Mouse (Mus musculus) lung, postnatal 14 days (tissue): ENCODE measurements around the gene Aldh5a1.

Source experiments
- DNase-seq: peaks from one replicate; pipeline ENCODE4 v3.0.0; 2021

Gene Aldh5a1

DNA sequence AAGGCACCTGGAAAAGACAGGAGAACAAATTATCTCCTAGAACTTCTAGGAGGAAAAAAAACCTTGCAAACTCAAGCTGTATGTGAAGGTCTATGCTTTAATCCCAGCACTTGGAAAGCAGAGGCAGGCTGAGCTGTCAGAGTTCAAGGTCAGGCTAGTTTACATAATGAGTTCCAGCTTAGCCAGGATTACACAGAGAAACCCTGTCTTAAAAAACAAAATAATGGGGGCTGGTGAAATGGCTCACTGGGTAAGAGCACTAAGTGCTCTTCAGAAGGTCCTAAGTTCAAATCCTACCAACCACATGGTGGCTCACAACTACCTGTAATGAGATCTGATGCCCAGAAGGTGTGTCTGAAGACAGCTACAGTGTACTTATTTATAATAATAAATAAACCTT lies 6.9 kb downstream of the Aldh5a1 start:
- DNase-seq: no peak

DNA sequence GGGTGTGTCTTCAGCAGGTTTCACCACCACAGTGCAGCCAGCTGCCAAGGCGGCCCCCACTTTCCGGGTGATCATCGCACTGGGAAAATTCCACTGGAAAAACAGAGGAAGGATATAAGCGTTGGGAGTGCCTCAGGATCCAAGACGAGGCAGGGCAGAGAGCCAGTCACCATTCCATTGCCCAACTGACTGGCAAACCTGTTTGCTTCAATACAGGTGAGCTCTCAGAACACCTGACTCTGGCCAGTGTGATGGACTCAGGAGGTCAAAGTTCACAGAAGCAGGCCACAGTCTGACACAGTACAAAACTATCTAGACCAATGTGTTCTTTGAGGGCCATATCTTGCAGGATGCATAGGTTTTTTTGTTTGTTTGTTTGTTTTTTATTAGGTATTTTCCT lies 13.5 kb downstream of the Aldh5a1 start:
- no peak for DNase-seq

GRCm38 (mm10) chr13:24921281-24921680 lies 16.2 kb downstream of the Aldh5a1 start:
- DNase-seq: no peak

- DNase-seq: peak; percentile 69
These were observed 17.0 kb downstream of the Aldh5a1 start for GRCm38 (mm10) chr13:24920333-24920977.

DNA sequence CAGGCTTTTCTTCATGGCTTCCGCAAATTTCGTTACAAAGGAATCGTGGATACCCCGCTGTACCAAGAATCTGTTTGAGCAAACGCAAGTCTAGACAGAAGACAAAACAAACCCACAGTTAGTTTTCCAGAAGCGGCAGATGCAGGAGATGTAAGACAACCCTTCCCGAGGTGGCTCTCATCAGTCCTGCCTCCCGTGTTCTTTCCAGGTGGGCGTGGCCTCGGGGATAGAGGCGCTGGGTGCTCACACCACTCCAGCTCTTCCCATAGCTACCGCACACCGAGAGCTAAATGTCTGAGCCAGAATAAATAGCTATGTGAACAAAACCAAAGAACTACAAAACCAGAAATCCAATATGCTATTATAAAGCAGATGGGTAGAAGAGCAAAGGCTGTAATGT lies 21.6 kb downstream of the Aldh5a1 start:
- DNase-seq: no peak

DNA sequence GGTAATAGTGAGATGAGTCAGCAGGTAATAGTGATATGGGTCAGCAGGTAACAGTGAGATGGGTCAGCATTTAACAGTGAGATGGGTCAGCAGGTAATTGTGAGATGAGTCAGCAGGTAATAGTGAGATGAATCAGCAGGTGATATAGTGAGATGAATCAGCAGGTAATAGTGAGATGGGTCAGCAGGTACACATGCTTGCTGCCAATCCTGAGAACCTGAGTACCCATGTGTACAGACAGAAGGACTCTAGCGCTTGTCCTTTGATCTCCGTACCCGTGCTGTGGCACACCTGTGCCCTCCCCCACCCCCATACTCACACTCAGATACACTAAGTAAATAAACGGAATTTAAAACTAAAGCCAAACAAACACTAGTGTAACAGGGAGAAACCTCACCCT lies 22.5 kb downstream of the Aldh5a1 start:
- no peak for DNase-seq

DNA sequence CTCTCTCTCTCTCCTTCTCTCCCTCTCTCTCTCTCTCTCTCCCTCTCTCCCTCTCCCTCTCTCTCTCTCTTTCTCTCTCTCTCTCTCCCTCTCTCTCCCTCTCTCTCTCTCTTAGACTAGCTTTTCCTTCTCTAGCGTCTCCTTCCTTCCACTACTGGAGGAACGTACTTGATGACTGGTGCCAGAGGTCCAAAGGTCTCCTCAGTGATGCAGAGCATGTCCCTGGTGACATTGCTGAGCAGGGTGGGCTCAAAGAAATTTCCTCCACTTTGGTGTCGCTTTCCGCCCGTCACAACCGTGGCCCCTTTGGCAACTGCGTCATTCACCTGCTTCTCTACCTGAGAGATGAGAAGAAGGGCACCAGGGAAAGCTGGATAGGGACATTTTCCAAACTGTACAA lies 23.9 kb downstream of the Aldh5a1 start:
- DNase-seq: no peak

DNA sequence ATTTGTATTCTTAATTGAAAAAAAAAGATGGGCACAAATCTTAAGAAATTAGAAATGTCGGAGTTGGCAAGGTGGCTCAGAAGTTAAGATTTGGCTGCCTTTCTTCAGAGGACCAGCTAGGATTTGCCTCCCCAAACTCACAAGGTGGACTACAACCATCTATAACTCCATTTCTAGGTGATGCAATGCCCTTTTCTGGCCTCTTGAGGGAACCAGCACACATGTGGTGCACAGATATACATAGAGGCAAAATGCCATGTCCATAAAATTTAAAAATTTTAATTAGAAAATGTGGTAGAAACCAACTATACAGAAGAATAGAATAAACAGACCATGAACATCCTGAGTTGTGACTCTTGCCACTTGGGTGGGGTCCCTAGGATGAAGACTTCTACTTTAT lies 28.3 kb downstream of the Aldh5a1 start:
- no peak for DNase-seq

- no peak for DNase-seq
These were observed 30.5 kb downstream of the Aldh5a1 start for GRCm38 (mm10) chr13:24906831-24907570.

DNA sequence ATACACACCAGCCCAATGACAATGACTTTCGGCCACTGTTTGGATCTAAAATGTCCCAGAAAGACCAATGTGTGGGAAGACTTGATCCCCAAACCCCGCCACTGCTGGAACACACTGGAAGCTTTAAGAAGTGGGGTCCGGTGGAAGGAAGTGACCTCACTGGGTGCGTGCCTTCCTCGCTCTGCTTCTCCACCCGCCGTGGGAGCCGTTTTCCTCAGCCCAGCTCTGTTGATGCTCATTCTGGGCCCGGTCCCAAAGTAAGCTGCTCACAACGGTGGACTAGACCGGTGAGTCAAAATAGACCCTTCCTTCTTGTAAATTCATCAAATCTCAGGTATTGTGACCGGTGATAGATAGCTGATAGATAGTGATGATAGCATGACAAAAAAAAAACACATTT lies 32.0 kb downstream of the Aldh5a1 start:
- DNase-seq: no peak

DNA sequence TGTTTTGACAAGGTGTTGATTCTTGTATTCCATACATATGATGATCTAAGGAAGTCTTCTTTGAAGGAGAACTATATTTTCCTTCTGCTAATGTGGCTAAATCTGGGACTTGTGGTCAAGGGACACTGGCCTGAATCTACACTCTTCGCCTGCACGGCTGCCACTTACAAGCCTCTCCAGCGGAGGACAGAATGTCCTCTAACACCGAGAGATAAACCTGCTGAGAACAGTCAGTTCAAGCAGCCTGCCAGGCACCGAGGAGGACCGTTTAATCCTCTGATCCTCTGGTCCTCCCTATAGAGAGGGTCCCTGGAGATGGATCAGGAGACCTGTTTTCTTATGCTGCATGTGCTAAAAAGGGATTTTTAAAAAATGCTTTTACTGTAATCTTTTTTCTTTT lies 34.0 kb downstream of the Aldh5a1 start:
- no peak for DNase-seq

DNA sequence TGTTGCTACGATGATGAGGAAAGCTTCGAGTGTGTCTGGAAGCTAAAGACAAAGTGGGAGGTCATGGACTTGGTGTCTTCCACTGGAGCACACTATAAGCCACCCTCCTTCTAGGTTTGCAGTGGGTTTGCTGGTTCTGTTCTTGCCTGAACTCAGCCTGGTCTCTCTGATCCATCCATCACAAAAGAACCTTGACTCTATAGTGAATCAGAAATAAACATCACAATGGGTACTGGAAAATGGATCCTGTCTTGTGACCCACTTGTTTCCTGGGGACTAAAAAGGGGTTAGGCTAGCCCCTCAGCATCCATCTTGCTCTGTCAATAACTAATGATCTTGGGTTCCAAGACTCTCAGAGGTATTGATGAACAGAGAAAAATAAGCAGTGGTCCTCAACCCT lies 35.5 kb downstream of the Aldh5a1 start:
- no peak for DNase-seq

GRCm38 (mm10) chr13:24893880-24894279 lies 43.6 kb downstream of the Aldh5a1 start:
- DNase-seq: no peak

GRCm38 (mm10) chr13:24892516-24892915 lies 44.9 kb downstream of the Aldh5a1 start:
- no peak for DNase-seq

- DNase-seq: no peak
These were observed 47.9 kb downstream of the Aldh5a1 start for GRCm38 (mm10) chr13:24889554-24889953.

GRCm38 (mm10) chr13:24882411-24882810 lies 55.0 kb downstream of the Aldh5a1 start:
- DNase-seq: peak; percentile 18

DNA sequence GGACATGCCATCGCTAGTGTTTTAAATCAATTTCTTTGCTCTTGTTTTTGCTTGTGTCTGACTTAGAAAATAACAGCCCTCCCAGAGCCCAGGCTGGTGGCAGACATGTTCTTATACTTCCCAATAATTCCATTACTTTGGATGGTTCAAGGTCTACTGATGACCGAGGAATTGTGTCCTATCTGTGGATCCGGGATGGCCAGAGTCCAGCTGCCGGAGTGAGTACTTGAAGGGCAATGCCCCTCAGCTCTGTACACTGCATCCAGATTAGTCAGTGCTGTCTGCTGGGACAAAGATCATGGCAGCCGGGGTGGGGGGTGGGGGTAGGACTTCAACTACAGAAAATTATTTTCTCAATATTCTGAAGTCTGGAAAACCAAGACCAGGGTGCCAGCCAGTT lies 56.8 kb downstream of the Aldh5a1 start:
- no peak for DNase-seq

GRCm38 (mm10) chr13:24880208-24880607 lies 57.3 kb downstream of the Aldh5a1 start:
- DNase-seq: no peak

DNA sequence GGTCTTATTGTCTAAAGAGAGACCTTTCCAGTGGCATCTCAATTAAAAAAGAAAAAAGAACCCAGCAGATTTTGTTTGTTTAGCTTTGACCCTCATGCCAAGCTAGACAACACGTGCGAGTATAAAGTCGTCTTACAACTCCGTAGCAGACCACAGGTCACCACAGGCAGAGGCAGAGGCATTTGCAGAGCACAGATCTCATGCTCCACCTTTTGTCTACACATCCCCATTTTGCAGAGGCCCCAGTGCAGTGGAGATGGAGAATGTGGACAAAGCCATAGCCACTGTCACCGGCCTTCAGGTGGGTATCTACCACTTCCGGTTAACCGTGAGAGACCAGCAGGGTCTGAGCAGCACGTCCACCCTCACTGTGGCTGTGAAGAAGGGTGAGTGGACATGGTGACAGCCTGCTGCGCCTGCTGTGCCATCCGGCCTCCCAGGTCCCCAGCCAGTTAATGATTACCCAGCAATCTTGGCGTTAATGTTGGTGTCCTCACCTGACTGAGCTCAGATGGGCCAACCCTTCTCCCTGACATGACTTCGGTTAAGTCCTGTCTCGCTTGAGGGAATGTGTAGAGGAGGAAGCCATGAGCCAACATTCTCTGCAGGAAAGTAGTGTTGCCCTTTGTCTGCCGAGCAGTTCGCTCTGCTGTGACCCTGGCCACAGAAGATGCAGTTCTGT lies 58.0 kb downstream of the Aldh5a1 start:
- no peak for DNase-seq

DNA sequence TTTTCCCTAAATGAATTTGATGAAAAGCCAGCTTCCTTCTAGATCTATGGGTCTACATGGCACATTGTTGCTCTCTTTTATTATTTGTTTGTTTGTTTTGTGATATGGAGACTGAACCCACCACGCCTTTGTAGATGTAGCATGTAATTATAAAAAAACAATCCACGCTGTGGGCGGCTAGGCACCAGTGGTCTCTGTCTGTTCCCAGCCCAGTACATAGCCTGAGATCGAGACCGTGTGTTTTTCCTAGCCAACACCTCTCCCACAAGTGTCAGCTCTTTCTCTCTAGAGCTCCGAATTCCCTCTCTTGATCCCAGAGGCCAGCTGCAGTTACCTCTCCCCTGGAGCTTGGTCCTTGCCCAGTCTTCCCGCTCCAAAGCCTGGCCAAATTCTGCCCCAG lies 69.2 kb downstream of the Aldh5a1 start:
- DNase-seq: no peak

GRCm38 (mm10) chr13:24867789-24868188 lies 69.7 kb downstream of the Aldh5a1 start:
- DNase-seq: no peak

DNA sequence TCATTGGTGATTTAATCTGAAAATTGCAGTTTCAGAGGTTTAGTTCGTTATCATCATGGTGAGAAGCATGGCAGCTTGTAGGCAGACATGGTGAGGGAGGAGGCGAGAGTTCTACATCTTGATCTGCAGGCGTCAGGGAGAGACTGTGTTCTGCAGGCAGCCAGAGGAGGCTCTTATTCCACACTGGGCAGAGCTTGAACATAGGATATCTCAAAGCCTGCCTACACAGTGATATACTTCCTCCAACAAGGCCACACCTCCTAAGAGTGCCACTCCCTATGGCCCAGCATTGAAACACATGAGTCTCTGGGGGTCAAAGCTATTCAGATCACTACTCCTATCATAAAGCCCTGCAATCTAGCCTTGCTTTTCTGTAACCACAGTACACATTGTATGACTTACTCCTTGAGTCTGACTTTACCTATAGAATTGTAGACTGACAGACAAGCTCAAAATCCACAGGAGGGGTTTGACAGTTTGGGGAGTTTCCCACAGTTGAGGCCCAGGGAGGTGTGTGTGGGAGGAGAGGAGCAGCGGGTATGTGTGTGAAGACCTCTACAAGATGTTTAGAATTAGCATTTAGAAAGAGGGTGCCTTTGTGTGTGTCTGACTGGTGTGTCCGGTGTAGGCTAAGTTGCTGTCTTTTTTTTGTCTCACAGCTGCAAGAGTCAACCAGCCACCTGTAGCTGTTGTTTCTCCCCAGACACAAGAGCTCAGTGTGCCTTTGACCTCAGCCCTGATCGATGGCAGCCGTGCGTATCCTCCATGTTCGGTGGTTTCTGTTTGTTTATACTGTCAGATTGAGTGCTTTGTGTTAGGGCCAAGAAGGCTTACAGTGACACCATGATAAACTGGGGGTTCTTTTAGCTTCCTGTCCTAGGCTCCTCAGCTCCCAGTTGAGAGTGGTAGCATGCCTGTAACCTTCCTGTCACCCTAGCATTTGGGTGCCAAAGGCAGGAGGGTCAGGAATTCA lies 70.7 kb downstream of the Aldh5a1 start:
- no peak for DNase-seq

- peak; percentile 58 for DNase-seq
These were observed 74.9 kb downstream of the Aldh5a1 start for GRCm38 (mm10) chr13:24862520-24862919.
